Mouse (Mus musculus) MEL (cell line): ENCODE measurements at regions not wholly inside any gene's neighbourhood (a gene's known extent, or its start where the extent isn't known, plus 50 kb on each side); places are given as distances from the start of the nearest gene placed in this dataset.

Experiments
- CHD2 ChIP-seq: IDR thresholded peaks from 2 replicates; pipeline ENCODE4 v1.6.1; 2011; ENCODE audit warnings: low read length, improper control_type of control experiment
- CTCF ChIP-seq, 3 experiments: IDR thresholded peaks in 2 of 3; conservative IDR thresholded peaks in 1 of 3; 2 replicates each; pipeline ENCODE4 v1.5.1; 2011 to 2012; ENCODE audit warnings: low read length in 3 of 3, low read depth in 2 of 3, mild to moderate bottlenecking in 2 of 3, improper control_type of control experiment in 1 of 3, inconsistent platforms in 1 of 3, mixed read lengths in 1 of 3, moderate library complexity in 1 of 3; ENCODE audit not compliant: control insufficient read depth in 1 of 3, insufficient read depth in 1 of 3, poor library complexity in 1 of 3, severe bottlenecking in 1 of 3
- E2F4 ChIP-seq: IDR thresholded peaks from 2 replicates; pipeline ENCODE4 v1.6.1; 2011; ENCODE audit warnings: low read depth, low read length, improper control_type of control experiment, borderline replicate concordance
- EP300 ChIP-seq, 2 experiments: IDR thresholded peaks; 2 replicates each; pipeline ENCODE4 v1.6.1; 2011; ENCODE audit warnings: improper control_type of control experiment in 2 of 2, low read length in 2 of 2, low read depth in 1 of 2, mild to moderate bottlenecking in 1 of 2
- GATA1 ChIP-seq: IDR thresholded peaks from 2 replicates; pipeline ENCODE4 v1.6.1; 2011; ENCODE audit warnings: low read depth, low read length, improper control_type of control experiment
- SMC3 ChIP-seq: IDR thresholded peaks from 2 replicates; pipeline ENCODE4 v1.6.1; 2011; ENCODE audit warnings: low read depth, low read length, improper control_type of control experiment
- TAL1 ChIP-seq: IDR thresholded peaks from 2 replicates; pipeline ENCODE4 v1.6.1; 2012; ENCODE audit warnings: mild to moderate bottlenecking, inconsistent platforms, low read length, moderate library complexity, mixed read lengths
- ZC3H11A ChIP-seq: IDR thresholded peaks from 2 replicates; pipeline ENCODE4 v1.6.1; 2012; ENCODE audit warnings: low read depth, mild to moderate bottlenecking, inconsistent platforms, low read length, improper control_type of control experiment
- ZNF384 ChIP-seq: IDR thresholded peaks from 2 replicates; pipeline ENCODE4 v1.6.1; 2012; ENCODE audit warnings: low read depth, mild to moderate bottlenecking, inconsistent platforms, low read length, improper control_type of control experiment

GRCm38 (mm10) chr4:10197245-10197943 lies 676.9 kb upstream of the 2610301B20Rik start:
- TF ChIP-seq SMC3 (no peak), CHD2 (no peak), EP300 (IDR thresholded peaks at IDR 0.05; ENCODE audit: low read depth in 1 of 2, low read length in 2 of 2) (no peak), CTCF (IDR thresholded peaks at IDR 0.05 in 2 of 3, conservative IDR thresholded peaks at IDR 0.05 in 1 of 3; ENCODE audit: control insufficient read depth in 1 of 3, insufficient read depth in 1 of 3, low read depth in 2 of 3, low read length in 3 of 3, poor library complexity in 1 of 3, severe bottlenecking in 1 of 3) (no peak), ZC3H11A (no peak), ZNF384 (no peak), TAL1 (no peak), E2F4 (no peak), GATA1 (no peak)
